In genomic region chr15:93673976-93674375, GRCm38 (mm10) we compare ENCODE assay signal across 22 mouse cellular contexts.
DNase-seq lines count a peak whose midpoint lies in the region; ATAC-seq and TF ChIP-seq lines count a peak whose summit lies in the region.
"Had no signal": no experiment of that assay in that cellular context is flagged by ENCODE, and none has a peak within 500 bp of the region (broad histone marks: within the 10 kb centered on the region; RNA-seq: fewer than 3 reads in every experiment).

No protein-coding gene starts in this region.

- no peak for TF ChIP-seq CTCF in lung, embryonic 14.5 days (IDR thresholded peaks at IDR 0.05; ENCODE audit: low read depth)
- TF ChIP-seq CTCF in lung, postnatal 0 days (IDR thresholded peaks at IDR 0.05): no peak

- H3K9me3 ChIP-seq in lung, embryonic 14.5 days (ENCODE audit: low read depth, low read length): no peaks in the 10 kb centered on the region
- no peaks in the 10 kb centered on the region for H3K9me3 ChIP-seq in lung, postnatal 0 days (ENCODE audit: low read length)
- H3K9me3 ChIP-seq in midbrain, embryonic 11.5 days (ENCODE audit: control insufficient read depth, low read length): no peaks in the 10 kb centered on the region
- H3K9me3 ChIP-seq in midbrain, embryonic 15.5 days: no peaks in the 10 kb centered on the region
- no peaks in the 10 kb centered on the region for H3K9me3 ChIP-seq in limb, embryonic 10.5 days (replicated peaks)
- no peaks in the 10 kb centered on the region for H3K9me3 ChIP-seq in midbrain, embryonic 16.5 days (replicated peaks; ENCODE audit: control insufficient read depth, low read length, poor library complexity, severe bottlenecking)

- no peaks in the 10 kb centered on the region for H3K27me3 ChIP-seq in lung, embryonic 14.5 days (ENCODE audit: insufficient read depth, low read length)
- no peaks in the 10 kb centered on the region for H3K27me3 ChIP-seq in lung, postnatal 0 days (replicated peaks; ENCODE audit: insufficient read depth, low read length)
- no peaks in the 10 kb centered on the region for H3K27me3 ChIP-seq in midbrain, embryonic 11.5 days (ENCODE audit: control insufficient read depth, insufficient read depth, low read length)
- H3K27me3 ChIP-seq in midbrain, embryonic 15.5 days (replicated peaks): no peaks in the 10 kb centered on the region
- H3K27me3 ChIP-seq in limb, embryonic 10.5 days (ENCODE audit: low read depth, poor library complexity, severe bottlenecking): no peaks in the 10 kb centered on the region
- no peaks in the 10 kb centered on the region for H3K27me3 ChIP-seq in midbrain, embryonic 16.5 days (ENCODE audit: control insufficient read depth, insufficient read depth, low read depth, low read length)
- H3K27me3 ChIP-seq: CH12.LX, Patski had no signal

- no peak for TF ChIP-seq EP300 in lung, postnatal 0 days (IDR thresholded peaks at IDR 0.05)

- H3K27ac ChIP-seq in lung, embryonic 14.5 days (ENCODE audit: low read depth): no peak overlapping the region
- H3K27ac ChIP-seq in lung, postnatal 0 days (ENCODE audit: low read length): no peak overlapping the region
- no peak overlapping the region for H3K27ac ChIP-seq in midbrain, embryonic 11.5 days (ENCODE audit: low read depth, low read length)
- no peak overlapping the region for H3K27ac ChIP-seq in midbrain, embryonic 15.5 days
- 0 out of 2 replicates have a peak overlapping the region, but pooled peaks have one; percentile 37 for H3K27ac ChIP-seq in limb, embryonic 10.5 days
- H3K27ac ChIP-seq in midbrain, embryonic 16.5 days (ENCODE audit: low read length): no peak overlapping the region

- no peaks in the 10 kb centered on the region for H3K36me3 ChIP-seq in lung, embryonic 14.5 days (ENCODE audit: insufficient read depth)
- H3K36me3 ChIP-seq in lung, postnatal 0 days (ENCODE audit: insufficient read depth, low read length): no peaks in the 10 kb centered on the region
- no peaks in the 10 kb centered on the region for H3K36me3 ChIP-seq in midbrain, embryonic 11.5 days (ENCODE audit: control insufficient read depth, insufficient read depth, low read length)
- no peaks in the 10 kb centered on the region for H3K36me3 ChIP-seq in midbrain, embryonic 15.5 days (replicated peaks)
- no peaks in the 10 kb centered on the region for H3K36me3 ChIP-seq in limb, embryonic 10.5 days
- H3K36me3 ChIP-seq in midbrain, embryonic 16.5 days (ENCODE audit: control insufficient read depth, insufficient read depth, low read length): no peaks in the 10 kb centered on the region
- H3K36me3 ChIP-seq: G1E had no signal

- peak; percentile 52 for DNase-seq in heart, adult 11 months
- DNase-seq in heart, postnatal 14 days: no peak
- peak; percentile 45 for DNase-seq in lung, embryonic 14.5 days
- DNase-seq in lung, postnatal 0 days (ENCODE audit: low spot score): no peak
- peak; percentile 60 for DNase-seq in midbrain, embryonic 11.5 days (ENCODE audit: low spot score, missing footprints)
- DNase-seq in limb, embryonic 10.5 days (ENCODE audit: low spot score): no peak
- DNase-seq: adrenal gland, adult 2 months; adrenal gland, adult 8-10 months; adrenal gland, postnatal 10 days; adrenal gland, postnatal 14 days; adrenal gland, postnatal 25 days; adrenal gland, postnatal 36 days; B cell, adult 2 months; cerebellum, adult 11 months; cerebellum, adult 11-12 months had no signal

- no peaks in the 10 kb centered on the region for H3K4me1 ChIP-seq in lung, embryonic 14.5 days (ENCODE audit: insufficient read depth)
- no peaks in the 10 kb centered on the region for H3K4me1 ChIP-seq in lung, postnatal 0 days (ENCODE audit: insufficient read depth, low read depth, low read length)
- H3K4me1 ChIP-seq in midbrain, embryonic 11.5 days (ENCODE audit: control insufficient read depth, insufficient read depth, low read length): no peaks in the 10 kb centered on the region
- H3K4me1 ChIP-seq in midbrain, embryonic 15.5 days: no peaks in the 10 kb centered on the region
- H3K4me1 ChIP-seq in limb, embryonic 10.5 days: peaks cover 22% of the 10 kb centered on the region
- H3K4me1 ChIP-seq in midbrain, embryonic 16.5 days (ENCODE audit: control insufficient read depth, insufficient read depth, low read length): no peaks in the 10 kb centered on the region

- no peak overlapping the region for H3K4me3 ChIP-seq in lung, embryonic 14.5 days (ENCODE audit: low read depth, low read length)
- no peak overlapping the region for H3K4me3 ChIP-seq in lung, postnatal 0 days (ENCODE audit: low read depth, low read length)
- H3K4me3 ChIP-seq in midbrain, embryonic 11.5 days (ENCODE audit: low read depth, low read length): no peak overlapping the region
- H3K4me3 ChIP-seq in midbrain, embryonic 15.5 days: no peak overlapping the region
- H3K4me3 ChIP-seq in limb, embryonic 10.5 days: no peak overlapping the region
- H3K4me3 ChIP-seq in midbrain, embryonic 16.5 days (ENCODE audit: low read depth, low read length): no peak overlapping the region

- intact Hi-C loops in heart, postnatal 14 days (cut with DNase I): no loop called here

- no peak for ATAC-seq in lung, embryonic 14.5 days (ENCODE audit: insufficient read depth)
- ATAC-seq in lung, postnatal 0 days: no peak
- no peak for ATAC-seq in midbrain, embryonic 11.5 days (ENCODE audit: low FRiP score)
- no peak for ATAC-seq in midbrain, embryonic 15.5 days (replicated peaks)
- no peak for ATAC-seq in midbrain, embryonic 16.5 days
- ATAC-seq: activated CD4-positive, CD25-positive, alpha-beta regulatory T cell, adult 4 months; CD4-positive, CD25-positive, alpha-beta regulatory T cell, adult 4 months; Patski had no signal

- no peak overlapping the region for H3K9ac ChIP-seq in lung, embryonic 14.5 days
- H3K9ac ChIP-seq in lung, postnatal 0 days (replicated peaks; ENCODE audit: low read depth): no peak overlapping the region
- no peak overlapping the region for H3K9ac ChIP-seq in midbrain, embryonic 11.5 days (ENCODE audit: low read length)
- H3K9ac ChIP-seq in midbrain, embryonic 15.5 days: no peak overlapping the region
- no peak overlapping the region for H3K9ac ChIP-seq in midbrain, embryonic 16.5 days (ENCODE audit: low read depth, low read length)

- 0 out of 2 replicates have a peak overlapping the region, but pooled peaks have one; percentile 16 for H3K4me2 ChIP-seq in lung, embryonic 14.5 days
- no peak overlapping the region for H3K4me2 ChIP-seq in lung, postnatal 0 days (replicated peaks; ENCODE audit: low read depth, low read length)
- H3K4me2 ChIP-seq in midbrain, embryonic 11.5 days: no peak overlapping the region
- H3K4me2 ChIP-seq in midbrain, embryonic 15.5 days: no peak overlapping the region
- no peak overlapping the region for H3K4me2 ChIP-seq in midbrain, embryonic 16.5 days (ENCODE audit: low read length)

- WGBS in lung, embryonic 14.5 days: 34% methylated on average over 10 of the region's 10 CpGs
- 31% methylated on average over 10 of the region's 10 CpGs for WGBS in lung, postnatal 0 days
- 73% methylated on average over 10 of the region's 10 CpGs for WGBS in midbrain, embryonic 11.5 days
- 69% methylated on average over 10 of the region's 10 CpGs for whole genome bisulfite sequencing in midbrain, embryonic 15.5 days
- 68% methylated on average over 10 of the region's 10 CpGs for whole genome bisulfite sequencing in limb, embryonic 10.5 days
- WGBS in midbrain, embryonic 16.5 days: 60% methylated on average over 10 of the region's 10 CpGs

Comparison
In these comparisons a context has a peak if more than half of its experiments do, and no peak if none do; other contexts are left out.
1. DNase-seq: peak in heart, adult 11 months (single experiment), lung, embryonic 14.5 days (single experiment) and midbrain, embryonic 11.5 days (single experiment); none in heart, postnatal 14 days (0 of 2), lung, postnatal 0 days (single experiment) and limb, embryonic 10.5 days (single experiment).